Mouse (Mus musculus) left cerebral cortex, adult 18-20 months (tissue): ENCODE measurements around the gene Ush2a. TPM values are rescaled to one million over a fixed set of nuclear protein-coding genes. Genes with fewer than 3 reads are reported as not detected.

Experiments used
- DNase-seq, 2 experiments: peaks; one replicate each; pipeline ENCODE4 v3.0.0; 2021 to 2022; ENCODE audit warnings: low spot score in 2 of 2, mixed read lengths in 1 of 2
- total RNA-seq, 2 experiments: library from RNA; stranded (reverse); gene quantifications; 2 replicates each; pipeline ENCODE4 v1.2.3; 2021

The Ush2a gene
- total RNA-seq, 2 experiments from 2014 or later = 0.09 to 0.26 TPM

- no peak for DNase-seq
Measured at GRCm38 (mm10) chr1:188855034-188855433, 593.2 kb downstream of the Ush2a start.

GRCm38 (mm10) chr1:188859718-188860117, 597.9 kb downstream of the Ush2a start:
- no peak for DNase-seq

GRCm38 (mm10) chr1:188865881-188866280, 604.1 kb downstream of the Ush2a start:
- DNase-seq = no peak

GRCm38 (mm10) chr1:188866515-188866914, 604.7 kb downstream of the Ush2a start:
- no peak for DNase-seq

- DNase-seq = no peak
Measured at GRCm38 (mm10) chr1:188878531-188879055, 616.8 kb downstream of the Ush2a start.

GRCm38 (mm10) chr1:188896906-188897551, 635.2 kb downstream of the Ush2a start:
- no peak for DNase-seq

GRCm38 (mm10) chr1:188904091-188904490, 642.3 kb downstream of the Ush2a start:
- no peak for DNase-seq

- no peak for DNase-seq
Measured at GRCm38 (mm10) chr1:188906175-188906574, 644.4 kb downstream of the Ush2a start.

GRCm38 (mm10) chr1:188910656-188911055, 648.8 kb downstream of the Ush2a start:
- DNase-seq = no peak

- no peak for DNase-seq
Measured at GRCm38 (mm10) chr1:188919946-188920345, 658.1 kb downstream of the Ush2a start.

GRCm38 (mm10) chr1:188937246-188937780, 675.5 kb downstream of the Ush2a start:
- no peak for DNase-seq

- no peak for DNase-seq
Measured at GRCm38 (mm10) chr1:188945326-188945725, 683.5 kb downstream of the Ush2a start.

- no peak for DNase-seq
Measured at GRCm38 (mm10) chr1:188946849-188947248, 685.0 kb downstream of the Ush2a start.

GRCm38 (mm10) chr1:188947794-188948193, 686.0 kb downstream of the Ush2a start:
- DNase-seq = peak; percentile 12 to 30

GRCm38 (mm10) chr1:188948276-188948675, 686.5 kb downstream of the Ush2a start:
- DNase-seq = no peak

- no peak for DNase-seq
Measured at GRCm38 (mm10) chr1:188951091-188951490, 689.3 kb downstream of the Ush2a start.

GRCm38 (mm10) chr1:188952501-188952900, 690.7 kb downstream of the Ush2a start:
- DNase-seq = no peak

GRCm38 (mm10) chr1:188973078-188973477, 711.3 kb downstream of the Ush2a start:
- DNase-seq = no peak

- no peak for DNase-seq
Measured at GRCm38 (mm10) chr1:188973926-188974325, 712.1 kb downstream of the Ush2a start.

GRCm38 (mm10) chr1:188980050-188980449, 718.2 kb downstream of the Ush2a start:
- DNase-seq = peak; percentile 60 to 63

GRCm38 (mm10) chr1:188993218-188993617, 731.4 kb downstream of the Ush2a start:
- DNase-seq = peak; percentile 31 to 54

- DNase-seq = no peak
Measured at GRCm38 (mm10) chr1:188997921-188998320, 736.1 kb downstream of the Ush2a start.

- no peak for DNase-seq
Measured at GRCm38 (mm10) chr1:188999981-189000380, 738.2 kb downstream of the Ush2a start.
